Mouse (Mus musculus): ENCODE measurements around the gene Ptgfrn. TPM values are rescaled to one million over a fixed set of nuclear protein-coding genes. Genes with fewer than 3 reads are reported as not detected.

The Ptgfrn gene
- polyA plus RNA-seq, 1 experiment from 2014 or later = 4.2 TPM

- DNase-seq (peak; percentile 81), ATAC-seq (ENCODE audit: low FRiP score, low TSS enrichment) (peak; percentile 80)
- Histone ChIP-seq H3K4me1 (ENCODE audit: control insufficient read depth, insufficient read depth, low read length) (peaks cover 53% of the 10 kb centered on the region), H3K4me3 (replicated peaks; ENCODE audit: low read depth, low read length) (no peak overlapping the region), H3K4me2 (ENCODE audit: low read length) (no peak overlapping the region), H3K36me3 (ENCODE audit: control insufficient read depth, insufficient read depth, low read length) (peaks cover under 1% of the 10 kb centered on the region), H3K27ac (replicated peaks; ENCODE audit: low read depth, low read length) (peak overlapping the region; percentile 85), H3K9me3 (ENCODE audit: control insufficient read depth, low read length) (no peaks in the 10 kb centered on the region), H3K27me3 (ENCODE audit: control insufficient read depth, insufficient read depth, low read length) (no peaks in the 10 kb centered on the region), H3K9ac (replicated peaks; ENCODE audit: low read length) (no peak overlapping the region)
- WGBS = 8% methylated on average over 6 of the region's 6 CpGs
Measured at GRCm38 (mm10) chr3:101070796-101071235, 39.3 kb downstream of the Ptgfrn start.

GRCm38 (mm10) chr3:101070230-101070795, 39.8 kb downstream of the Ptgfrn start:
- WGBS = 11% methylated on average over 10 of the region's 10 CpGs
- no peak overlapping the region for H3K4me3 ChIP-seq (replicated peaks; ENCODE audit: low read depth, low read length)
- H3K27me3 ChIP-seq (ENCODE audit: control insufficient read depth, insufficient read depth, low read length) = no peaks in the 10 kb centered on the region
- H3K27ac ChIP-seq (replicated peaks; ENCODE audit: low read depth, low read length) = peak overlapping the region; percentile 85
- H3K36me3 ChIP-seq (ENCODE audit: control insufficient read depth, insufficient read depth, low read length) = no peaks in the 10 kb centered on the region; the same call in none of the 2 replicates
- no peaks in the 10 kb centered on the region for H3K9me3 ChIP-seq (ENCODE audit: control insufficient read depth, low read length)
- no peak overlapping the region for H3K4me2 ChIP-seq (ENCODE audit: low read length)
- H3K9ac ChIP-seq (replicated peaks; ENCODE audit: low read length) = 0 out of 2 replicates have a peak overlapping the region, but pooled peaks have one; percentile 16
- DNase-seq (peak; percentile 39), ATAC-seq (ENCODE audit: low FRiP score, low TSS enrichment) (no peak)
- peaks cover 53% of the 10 kb centered on the region for H3K4me1 ChIP-seq (ENCODE audit: control insufficient read depth, insufficient read depth, low read length)

- Histone ChIP-seq H3K27me3 (ENCODE audit: control insufficient read depth, insufficient read depth, low read length) (no peaks in the 10 kb centered on the region), H3K4me1 (ENCODE audit: control insufficient read depth, insufficient read depth, low read length) (peaks cover 53% of the 10 kb centered on the region), H3K4me2 (ENCODE audit: low read length) (no peak overlapping the region), H3K27ac (replicated peaks; ENCODE audit: low read depth, low read length) (no peak overlapping the region), H3K4me3 (replicated peaks; ENCODE audit: low read depth, low read length) (no peak overlapping the region), H3K9ac (replicated peaks; ENCODE audit: low read length) (no peak overlapping the region), H3K9me3 (ENCODE audit: control insufficient read depth, low read length) (no peaks in the 10 kb centered on the region), H3K36me3 (ENCODE audit: control insufficient read depth, insufficient read depth, low read length) (no peaks in the 10 kb centered on the region; the same call in 1 of the 2 replicates)
- ATAC-seq (ENCODE audit: low FRiP score, low TSS enrichment) = no peak
- DNase-seq = peak; percentile 22
- 47% methylated on average over 5 of the region's 5 CpGs for WGBS
Measured at GRCm38 (mm10) chr3:101068701-101069100, 41.4 kb downstream of the Ptgfrn start.

GRCm38 (mm10) chr3:101066175-101066574, 43.9 kb downstream of the Ptgfrn start:
- no peaks in the 10 kb centered on the region for H3K9me3 ChIP-seq (ENCODE audit: control insufficient read depth, low read length)
- WGBS = 82% methylated on average over 6 of the region's 6 CpGs
- DNase-seq (no peak), ATAC-seq (ENCODE audit: low FRiP score, low TSS enrichment) (no peak)
- no peak overlapping the region for H3K9ac ChIP-seq (replicated peaks; ENCODE audit: low read length)
- no peak overlapping the region for H3K27ac ChIP-seq (replicated peaks; ENCODE audit: low read depth, low read length)
- H3K36me3 ChIP-seq (ENCODE audit: control insufficient read depth, insufficient read depth, low read length) = no peaks in the 10 kb centered on the region
- no peaks in the 10 kb centered on the region for H3K27me3 ChIP-seq (ENCODE audit: control insufficient read depth, insufficient read depth, low read length)
- no peak overlapping the region for H3K4me3 ChIP-seq (replicated peaks; ENCODE audit: low read depth, low read length)
- no peak overlapping the region for H3K4me2 ChIP-seq (ENCODE audit: low read length)
- H3K4me1 ChIP-seq (ENCODE audit: control insufficient read depth, insufficient read depth, low read length) = peaks cover 36% of the 10 kb centered on the region

GRCm38 (mm10) chr3:101061865-101062585, 48.1 kb downstream of the Ptgfrn start:
- Histone ChIP-seq H3K27me3 (ENCODE audit: control insufficient read depth, insufficient read depth, low read length) (no peaks in the 10 kb centered on the region), H3K9me3 (ENCODE audit: control insufficient read depth, low read length) (no peaks in the 10 kb centered on the region), H3K36me3 (ENCODE audit: control insufficient read depth, insufficient read depth, low read length) (peaks cover 7% of the 10 kb centered on the region; the same call in 1 of the 2 replicates), H3K4me2 (ENCODE audit: low read length) (no peak overlapping the region), H3K27ac (replicated peaks; ENCODE audit: low read depth, low read length) (no peak overlapping the region), H3K9ac (replicated peaks; ENCODE audit: low read length) (no peak overlapping the region), H3K4me3 (replicated peaks; ENCODE audit: low read depth, low read length) (no peak overlapping the region), H3K4me1 (ENCODE audit: control insufficient read depth, insufficient read depth, low read length) (no peaks in the 10 kb centered on the region)
- no peak for ATAC-seq (ENCODE audit: low FRiP score, low TSS enrichment)
- WGBS = 94% methylated on average over 7 of the region's 7 CpGs
- DNase-seq = no peak

GRCm38 (mm10) chr3:101059214-101059613, 50.9 kb downstream of the Ptgfrn start:
- no peaks in the 10 kb centered on the region for H3K27me3 ChIP-seq (ENCODE audit: control insufficient read depth, insufficient read depth, low read length)
- WGBS = 89% methylated on average over 4 of the region's 4 CpGs
- H3K9ac ChIP-seq (replicated peaks; ENCODE audit: low read length) = no peak overlapping the region
- peaks cover 17% of the 10 kb centered on the region for H3K36me3 ChIP-seq (ENCODE audit: control insufficient read depth, insufficient read depth, low read length)
- no peak overlapping the region for H3K27ac ChIP-seq (replicated peaks; ENCODE audit: low read depth, low read length)
- H3K4me1 ChIP-seq (ENCODE audit: control insufficient read depth, insufficient read depth, low read length) = no peaks in the 10 kb centered on the region
- no peak overlapping the region for H3K4me3 ChIP-seq (replicated peaks; ENCODE audit: low read depth, low read length)
- DNase-seq (no peak), ATAC-seq (ENCODE audit: low FRiP score, low TSS enrichment) (no peak)
- H3K9me3 ChIP-seq (ENCODE audit: control insufficient read depth, low read length) = no peaks in the 10 kb centered on the region
- no peak overlapping the region for H3K4me2 ChIP-seq (ENCODE audit: low read length)

GRCm38 (mm10) chr3:101058203-101058602, 51.9 kb downstream of the Ptgfrn start:
- H3K27me3 ChIP-seq (ENCODE audit: control insufficient read depth, insufficient read depth, low read length) = no peaks in the 10 kb centered on the region
- 97% methylated on average over 2 of the region's 2 CpGs for WGBS

GRCm38 (mm10) chr3:101055216-101055615, 54.9 kb downstream of the Ptgfrn start:
- peaks cover 12% of the 10 kb centered on the region for H3K36me3 ChIP-seq (ENCODE audit: control insufficient read depth, insufficient read depth, low read length)
- no peaks in the 10 kb centered on the region for H3K27me3 ChIP-seq (ENCODE audit: control insufficient read depth, insufficient read depth, low read length)
- 94% methylated on average over 8 of the region's 8 CpGs for WGBS
- no peak for ATAC-seq (ENCODE audit: low FRiP score, low TSS enrichment)
- H3K27ac ChIP-seq (replicated peaks; ENCODE audit: low read depth, low read length) = no peak overlapping the region
- no peaks in the 10 kb centered on the region for H3K4me1 ChIP-seq (ENCODE audit: control insufficient read depth, insufficient read depth, low read length)
- no peak for DNase-seq
- no peak overlapping the region for H3K4me2 ChIP-seq (ENCODE audit: low read length)
- no peak overlapping the region for H3K9ac ChIP-seq (replicated peaks; ENCODE audit: low read length)
- no peaks in the 10 kb centered on the region for H3K9me3 ChIP-seq (ENCODE audit: control insufficient read depth, low read length)
- no peak overlapping the region for H3K4me3 ChIP-seq (replicated peaks; ENCODE audit: low read depth, low read length)

More at GRCm38 (mm10) chr3:101058203-101058602, 51.9 kb downstream of the Ptgfrn start:
- Histone ChIP-seq H3K4me1 (ENCODE audit: control insufficient read depth, insufficient read depth, low read length) (no peaks in the 10 kb centered on the region), H3K9ac (replicated peaks; ENCODE audit: low read length) (no peak overlapping the region), H3K4me3 (replicated peaks; ENCODE audit: low read depth, low read length) (no peak overlapping the region), H3K27ac (replicated peaks; ENCODE audit: low read depth, low read length) (no peak overlapping the region), H3K9me3 (ENCODE audit: control insufficient read depth, low read length) (no peaks in the 10 kb centered on the region), H3K4me2 (ENCODE audit: low read length) (no peak overlapping the region), H3K36me3 (ENCODE audit: control insufficient read depth, insufficient read depth, low read length) (peaks cover 17% of the 10 kb centered on the region)
- DNase-seq (no peak), ATAC-seq (ENCODE audit: low FRiP score, low TSS enrichment) (no peak)

GRCm38 (mm10) chr3:101051601-101052000, 58.5 kb downstream of the Ptgfrn start:
- ATAC-seq (ENCODE audit: low FRiP score, low TSS enrichment) = no peak
- Histone ChIP-seq H3K36me3 (ENCODE audit: control insufficient read depth, insufficient read depth, low read length) (peaks cover 15% of the 10 kb centered on the region), H3K4me2 (ENCODE audit: low read length) (no peak overlapping the region), H3K4me1 (ENCODE audit: control insufficient read depth, insufficient read depth, low read length) (0 out of 2 replicates have a peak, but pooled peaks cover 4% of the 10 kb centered on the region), H3K4me3 (replicated peaks; ENCODE audit: low read depth, low read length) (no peak overlapping the region), H3K27me3 (ENCODE audit: control insufficient read depth, insufficient read depth, low read length) (no peaks in the 10 kb centered on the region), H3K9me3 (ENCODE audit: control insufficient read depth, low read length) (no peaks in the 10 kb centered on the region), H3K9ac (replicated peaks; ENCODE audit: low read length) (no peak overlapping the region), H3K27ac (replicated peaks; ENCODE audit: low read depth, low read length) (no peak overlapping the region)
- no peak for DNase-seq
- 81% methylated on average over 4 of the region's 4 CpGs for WGBS
